Mouse (Mus musculus): ENCODE data around the gene Fis1.
"Not testable (repeated sequence)": the region's sequence is repeated elsewhere in the genome, so short reads cannot be mapped to it uniquely, and the experiment has no call there.

The Fis1 gene

GRCm38 (mm10) chr5:136940845-136941560 is 12.1 kb upstream of the Fis1 start:
- no peak for DNase-seq (ENCODE audit: low spot score)

GRCm38 (mm10) chr5:136942781-136943180 is 10.3 kb upstream of the Fis1 start:
- DNase-seq (ENCODE audit: low spot score) = no peak

- no peak for DNase-seq (ENCODE audit: low spot score)
Measured at GRCm38 (mm10) chr5:136943382-136943781, 9.7 kb upstream of the Fis1 start.

GRCm38 (mm10) chr5:136945084-136945483 is 8.0 kb upstream of the Fis1 start:
- DNase-seq (ENCODE audit: low spot score) = no peak

- DNase-seq (ENCODE audit: low spot score) = no peak
Measured at GRCm38 (mm10) chr5:136947874-136948273, 5.2 kb upstream of the Fis1 start.

- DNase-seq (ENCODE audit: low spot score) = not testable (repeated sequence)
Measured at GRCm38 (mm10) chr5:136949551-136950336, 3.3 kb upstream of the Fis1 start.

- DNase-seq (ENCODE audit: low spot score) = no peak
Measured at GRCm38 (mm10) chr5:136950521-136950920, 2.6 kb upstream of the Fis1 start.

GRCm38 (mm10) chr5:136952153-136952552 is 922 bp upstream of the Fis1 start:
- no peak for DNase-seq (ENCODE audit: low spot score)

GRCm38 (mm10) chr5:136953440-136953951 is 421 bp downstream of the Fis1 start:
- DNase-seq (ENCODE audit: low spot score) = no peak

- DNase-seq (ENCODE audit: low spot score) = no peak
Measured at GRCm38 (mm10) chr5:136955622-136956021, 2.5 kb downstream of the Fis1 start.

GRCm38 (mm10) chr5:136957250-136957649 is 4.2 kb downstream of the Fis1 start:
- no peak for DNase-seq (ENCODE audit: low spot score)

GRCm38 (mm10) chr5:136958991-136959605 is 6.0 kb downstream of the Fis1 start:
- DNase-seq (ENCODE audit: low spot score) = no peak

GRCm38 (mm10) chr5:136960053-136960452 is 7.0 kb downstream of the Fis1 start:
- no peak for DNase-seq (ENCODE audit: low spot score)

- no peak for DNase-seq (ENCODE audit: low spot score)
Measured at GRCm38 (mm10) chr5:136961334-136961982, 8.4 kb downstream of the Fis1 start.

- DNase-seq (ENCODE audit: low spot score) = peak; percentile 81
Measured at GRCm38 (mm10) chr5:136961983-136962461, 8.9 kb downstream of the Fis1 start.

GRCm38 (mm10) chr5:136962501-136962900 is 9.4 kb downstream of the Fis1 start:
- DNase-seq (ENCODE audit: low spot score) = peak; percentile 44

GRCm38 (mm10) chr5:136962966-136963540 is 10.0 kb downstream of the Fis1 start:
- no peak for DNase-seq (ENCODE audit: low spot score)

GRCm38 (mm10) chr5:136965210-136965609 is 12.1 kb downstream of the Fis1 start:
- DNase-seq (ENCODE audit: low spot score) = no peak

- no peak for DNase-seq (ENCODE audit: low spot score)
Measured at GRCm38 (mm10) chr5:136965686-136966085, 12.6 kb downstream of the Fis1 start.

- no peak for DNase-seq (ENCODE audit: low spot score)
Measured at GRCm38 (mm10) chr5:136966331-136966730, 13.3 kb downstream of the Fis1 start, which contains the start of gene Cldn15. Gene Cldn15 (plus strand): TSS chr5:136966616.

GRCm38 (mm10) chr5:136966861-136967455 is 13.9 kb downstream of the Fis1 start:
- DNase-seq (ENCODE audit: low spot score) = no peak

Measured in ovary, adult 18-20 months (tissue).